Mouse (Mus musculus) stomach, adult 2 months (tissue): ENCODE data around the gene Mylip. TPM values are rescaled to one million over a fixed set of nuclear protein-coding genes. Genes with fewer than 3 reads are reported as not detected.

ENCODE experiments used
- polyA plus RNA-seq: library from polyadenylated mRNA; depleted of rRNA; stranded (reverse); fragments of >200 nt; gene quantifications from 2 replicates; pipeline ENCODE4 v1.2.3, GENCODE M21; 2012; rRNA removed

Gene Mylip
- 4.5 and 4.8 TPM in 2 replicates for polyA plus RNA-seq

DNA sequence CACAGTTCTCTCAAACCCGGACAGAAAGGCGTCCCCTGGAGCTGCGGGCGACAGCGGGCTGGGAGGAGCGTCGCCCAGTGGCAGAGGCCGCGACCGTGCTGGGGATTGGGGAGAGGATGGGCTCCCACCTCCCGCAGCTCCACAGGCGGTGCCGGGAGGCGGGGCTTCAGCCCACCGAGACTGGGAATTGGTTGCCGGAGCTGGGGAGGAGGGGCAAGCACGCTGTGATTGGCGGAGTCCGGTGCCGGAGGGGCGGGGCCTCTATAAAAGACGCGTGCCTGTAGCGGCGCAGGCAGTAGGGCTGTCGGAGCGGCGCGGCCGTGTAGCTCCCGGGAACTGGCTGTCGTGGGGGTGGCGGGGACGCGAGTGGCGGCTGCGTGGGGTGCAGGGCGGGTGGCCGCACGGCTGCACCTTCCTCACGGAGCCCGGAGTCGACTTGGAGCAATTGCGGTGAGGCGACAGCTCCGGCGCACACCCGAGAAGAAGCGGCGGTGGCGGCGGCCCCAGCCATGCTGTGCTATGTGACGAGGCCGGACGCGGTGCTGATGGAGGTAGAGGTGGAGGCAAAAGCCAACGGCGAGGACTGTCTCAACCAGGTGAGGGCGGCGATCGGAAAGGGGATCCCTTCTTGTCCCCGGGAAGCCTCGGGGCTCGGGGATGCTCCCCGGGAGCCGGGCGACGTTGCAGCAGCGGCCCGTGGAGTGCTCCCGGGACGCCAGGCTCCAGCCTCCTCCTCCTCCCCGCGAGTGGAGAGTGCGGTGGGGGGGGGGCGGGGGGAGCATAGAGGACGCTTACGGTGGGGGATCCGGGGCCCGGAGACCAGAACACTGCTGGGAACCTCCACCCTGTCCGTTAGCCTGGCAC, at the start of gene Mylip:
TSS of gene Mylip (plus strand) at position 295 of the 864 bp plus-strand sequence.

Other genes with a start within 250 kb of the Mylip start
- gene Gmpr, start 117.7 kb downstream of the Mylip start, polyA plus RNA-seq, result 22.5 and 33.9 TPM in 2 replicates